Mouse (Mus musculus) CH12.LX (cell line): ENCODE results near the gene Fmo1. TPM values are rescaled to one million over a fixed set of nuclear protein-coding genes. Genes with fewer than 3 reads are reported as not detected.

Experiments used
- DNase-seq: peaks from one replicate; pipeline ENCODE4 v3.0.0-alpha.2; 2013; ENCODE audit errors: extremely low read depth
- H3K27ac ChIP-seq: 2 replicates; pipeline ENCODE4 v1.5.1; 2012; ENCODE audit warnings: low read depth, mild to moderate bottlenecking, control low read depth, moderate library complexity; ENCODE audit not compliant: insufficient read depth
- H3K27me3 ChIP-seq: replicated peaks from 2 replicates; pipeline ENCODE3; 2012; ENCODE audit warnings: inconsistent platforms
- H3K36me3 ChIP-seq, 2 experiments: replicated peaks in 1 of 2; 2 replicates each; pipeline versions ENCODE3 to v1.6.1; 2012; ENCODE audit warnings: inconsistent platforms in 1 of 2, low read length in 1 of 2, mild to moderate bottlenecking in 1 of 2, mixed read lengths in 1 of 2, moderate library complexity in 1 of 2; ENCODE audit not compliant: control insufficient read depth in 1 of 2, insufficient read depth in 1 of 2
- H3K4me1 ChIP-seq, 2 experiments: 2 replicates each; pipeline ENCODE4 v1.6.1; 2012; ENCODE audit warnings: inconsistent platforms in 1 of 2, moderate library complexity in 1 of 2; ENCODE audit not compliant: insufficient read depth in 2 of 2, control insufficient read depth in 1 of 2
- H3K4me2 ChIP-seq: 2 replicates; pipeline ENCODE4 v1.6.1; 2012; ENCODE audit warnings: low read depth, mild to moderate bottlenecking, control low read depth; ENCODE audit not compliant: poor library complexity, insufficient read depth, severe bottlenecking
- H3K4me3 ChIP-seq, 3 experiments: fragments of 150-350 bp in 1 of 3; sonication (generic) in 1 of 3; replicated peaks in 1 of 3; 2 replicates each; pipeline versions ENCODE3 to v1.5.1; 2011 to 2012; ENCODE audit warnings: low read depth in 2 of 3, low read length in 2 of 3, mild to moderate bottlenecking in 2 of 3, moderate library complexity in 2 of 3, control low read depth in 1 of 3, improper control_type of control experiment in 1 of 3, inconsistent platforms in 1 of 3, mixed read lengths in 1 of 3; ENCODE audit not compliant: poor library complexity in 1 of 3
- H3K79me2 ChIP-seq: replicated peaks from 2 replicates; pipeline ENCODE4 v1.6.1; 2012; ENCODE audit warnings: mild to moderate bottlenecking, moderate library complexity; ENCODE audit not compliant: control insufficient read depth, poor library complexity, insufficient read depth, severe bottlenecking; ENCODE audit errors: extremely low read depth
- H3K9ac ChIP-seq: 2 replicates; pipeline ENCODE4 v1.6.1; 2012; ENCODE audit warnings: low read depth, mild to moderate bottlenecking, control low read depth, moderate library complexity; ENCODE audit not compliant: insufficient read depth
- H3K9me3 ChIP-seq: replicated peaks from 2 replicates; pipeline ENCODE3; 2012; ENCODE audit warnings: low read length, inconsistent platforms, mixed read lengths
- CTCF ChIP-seq, 2 experiments: IDR thresholded peaks in 1 of 2; conservative IDR thresholded peaks in 1 of 2; 2 replicates each; pipeline ENCODE4 v1.5.1; 2011 to 2012; ENCODE audit warnings: low read depth in 2 of 2, low read length in 2 of 2, improper control_type of control experiment in 1 of 2, inconsistent platforms in 1 of 2, mild to moderate bottlenecking in 1 of 2, moderate library complexity in 1 of 2
- EP300 ChIP-seq: IDR thresholded peaks from 2 replicates; pipeline ENCODE4 v1.6.1; 2011; ENCODE audit warnings: low read length, improper control_type of control experiment
- IRF4 ChIP-seq: IDR thresholded peaks from 2 replicates; pipeline ENCODE4 v1.6.1; 2014; ENCODE audit warnings: low read depth, mild to moderate bottlenecking, inconsistent platforms, low read length, improper control_type of control experiment
- JUN ChIP-seq: IDR thresholded peaks from 2 replicates; pipeline ENCODE4 v1.6.1; 2011; ENCODE audit warnings: low read depth, mild to moderate bottlenecking, low read length, improper control_type of control experiment, moderate library complexity; ENCODE audit not compliant: insufficient read depth
- MYC ChIP-seq: IDR thresholded peaks from 2 replicates; pipeline ENCODE4 v1.6.1; 2011; ENCODE audit warnings: low read depth, mild to moderate bottlenecking, improper control_type of control experiment, low read length
- NRF1 ChIP-seq: IDR thresholded peaks from 2 replicates; pipeline ENCODE4 v1.6.1; 2014; ENCODE audit warnings: low read depth, mild to moderate bottlenecking, inconsistent platforms, low read length, improper control_type of control experiment, moderate library complexity
- POLR2A ChIP-seq: IDR thresholded peaks from 2 replicates; pipeline ENCODE4 v1.6.1; 2011; ENCODE audit warnings: low read depth, mild to moderate bottlenecking, improper control_type of control experiment, low read length
- RCOR1 ChIP-seq: conservative IDR thresholded peaks from 2 replicates; pipeline ENCODE4 v1.6.1; 2012; ENCODE audit warnings: low read depth, mild to moderate bottlenecking, inconsistent platforms, low read length, improper control_type of control experiment
- USF2 ChIP-seq: conservative IDR thresholded peaks from 2 replicates; pipeline ENCODE4 v1.6.1; 2011; ENCODE audit warnings: low read depth, low read length, improper control_type of control experiment
- ZMIZ1 ChIP-seq: IDR thresholded peaks from 2 replicates; pipeline ENCODE4 v1.6.1; 2012; ENCODE audit warnings: low read depth, mild to moderate bottlenecking, inconsistent platforms, low read length, improper control_type of control experiment
- dilution Hi-C: fragments of 300-500 bp; cut with MboI; formaldehyde crosslinking; loops from 2 replicates; pipeline ENCODE4 v1.14.3; 2020; ENCODE audit warnings: low sequenced_read_pairs; ENCODE audit not compliant: extremely low pct_unique_long_range_greater_than_20kb, extremely low pct_ligation_motif_present
- in situ Hi-C: fragments of 300-500 bp; cut with MboI; formaldehyde crosslinking; loops from 3 replicates; pipeline ENCODE4 v1.14.3; 2019; ENCODE audit warnings: low sequenced_read_pairs, low pct_ligation_motif_present, low pct_unique_long_range_greater_than_20kb, mixed read lengths
- polyA plus RNA-seq: library from polyadenylated mRNA; unstranded; fragments of >175 nt; gene quantifications from 2 replicates; pipeline ENCODE4 v1.2.1, GENCODE M21; 2012; ENCODE audit warnings: low read depth; ENCODE audit not compliant: insufficient read length
- total RNA-seq, 2 experiments: library from RNA; depleted of rRNA; stranded (reverse); fragments of 300-350 nt in 1 of 2; fragments of >200 nt in 1 of 2; gene quantifications; 2 replicates each; pipeline ENCODE4 v1.2.3; 2012 to 2014

Gene Fmo1
- total and polyA plus RNA-seq, 3 experiments, result not detected

GRCm38 (mm10) chr1:162808541-162808940 lies 57.9 kb downstream of the Fmo1 start:
- no peak for DNase-seq
- TF ChIP-seq USF2 (no peak), ZMIZ1 (no peak), EP300 (no peak), RCOR1 (no peak), MYC (no peak), JUN (no peak), POLR2A (no peak)
- TF ChIP-seq, all 38 proteins: peak for 0
- H3K27ac ChIP-seq, result no peak overlapping the region
- H3K36me3 ChIP-seq, result no peaks in the 10 kb centered on the region
- dilution Hi-C loops, result no loop called here
- H3K79me2 ChIP-seq, result no peaks in the 10 kb centered on the region
- H3K9me3 ChIP-seq, result no peaks in the 10 kb centered on the region
- no peak overlapping the region for H3K4me2 ChIP-seq
- in situ Hi-C loops, result no loop called here
- no peaks in the 10 kb centered on the region for H3K27me3 ChIP-seq
- no peak overlapping the region for H3K9ac ChIP-seq
- no peak overlapping the region for H3K4me3 ChIP-seq
- H3K4me1 ChIP-seq, result 0 out of 4 replicates have a peak, but pooled peaks cover 0 to 3% of the 10 kb centered on the region in 2 experiments

DNA sequence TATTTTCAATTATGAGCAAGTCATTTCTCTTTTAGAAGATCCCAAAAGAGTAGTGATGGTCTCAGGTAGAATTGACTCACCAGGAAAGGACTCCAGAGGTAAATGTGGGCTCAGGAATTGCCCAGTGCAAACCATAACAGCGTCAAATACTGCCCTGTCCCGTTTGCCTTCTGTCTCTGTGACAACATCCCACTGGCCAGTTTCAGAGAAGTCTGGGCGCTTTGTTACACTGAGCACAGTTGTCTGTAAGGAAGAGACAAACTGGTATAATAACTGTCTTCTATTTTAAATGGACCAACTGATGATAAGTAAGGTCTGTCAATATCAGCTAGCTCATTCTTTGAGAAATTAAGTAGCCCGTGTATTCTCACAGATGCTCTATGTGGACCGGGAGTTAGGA lies 59.0 kb downstream of the Fmo1 start:
- H3K36me3 ChIP-seq, result no peaks in the 10 kb centered on the region
- in situ Hi-C loops, result no loop called here
- H3K4me1 ChIP-seq, result 0 out of 4 replicates have a peak, but pooled peaks cover 0 to 3% of the 10 kb centered on the region in 2 experiments
- no peak overlapping the region for H3K4me2 ChIP-seq
- no peak for DNase-seq
- H3K9ac ChIP-seq, result no peak overlapping the region
- TF ChIP-seq MYC, result no peak
- TF ChIP-seq, all 38 proteins: peak for 0
- Histone ChIP-seq H3K9me3 (no peaks in the 10 kb centered on the region), H3K27me3 (no peaks in the 10 kb centered on the region), H3K79me2 (no peaks in the 10 kb centered on the region), H3K4me3 (no peak overlapping the region), H3K27ac (no peak overlapping the region)
- dilution Hi-C loops, result no loop called here

DNA sequence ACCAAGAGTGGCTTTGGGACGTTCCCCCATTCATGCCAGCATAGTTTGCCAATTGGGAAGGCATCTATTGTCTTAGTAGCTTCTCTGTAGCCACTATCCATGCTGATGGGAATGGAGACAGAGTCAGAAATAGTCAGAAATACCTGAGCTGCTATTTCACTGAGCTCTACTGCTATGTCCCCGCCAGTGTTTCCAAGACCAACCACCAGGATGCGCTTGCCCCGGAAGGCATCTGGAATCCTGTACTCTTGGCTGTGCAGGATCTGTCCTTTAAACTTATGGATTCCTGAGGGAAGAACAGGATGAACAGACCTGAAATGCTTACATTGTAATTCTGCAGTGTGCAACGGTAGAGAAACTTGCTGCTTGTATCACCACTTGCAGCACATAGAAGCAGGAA lies 61.4 kb downstream of the Fmo1 start:
- no peak overlapping the region for H3K4me3 ChIP-seq
- no peak for DNase-seq
- H3K9ac ChIP-seq, result no peak overlapping the region
- H3K9me3 ChIP-seq, result no peaks in the 10 kb centered on the region
- TF ChIP-seq CTCF (conservative IDR thresholded peaks at IDR 0.05 in 1 of 2, IDR thresholded peaks at IDR 0.05 in 1 of 2; ENCODE audit: low read depth in 2 of 2, low read length in 2 of 2) (peak in 1 of 2 experiments; percentile 6; a peak in 1 of 4 replicates), IRF4 (no peak), NRF1 (no peak), USF2 (no peak)
- H3K4me1 ChIP-seq, result 0 out of 4 replicates have a peak, but pooled peaks cover 0 to 3% of the 10 kb centered on the region in 2 experiments
- H3K79me2 ChIP-seq, result no peaks in the 10 kb centered on the region
- H3K27me3 ChIP-seq, result no peaks in the 10 kb centered on the region
- H3K4me2 ChIP-seq, result no peak overlapping the region
- in situ Hi-C loops, result no loop called here
- no peaks in the 10 kb centered on the region for H3K36me3 ChIP-seq
- dilution Hi-C loops, result no loop called here
- H3K27ac ChIP-seq, result no peak overlapping the region
